Mouse (Mus musculus): ENCODE measurements around the gene Tex44. TPM values are rescaled to one million over a fixed set of nuclear protein-coding genes. Genes with fewer than 3 reads are reported as not detected.

The Tex44 gene
- polyA plus RNA-seq, 1 experiment from 2014 or later, result not detected

Other genes with a start within 250 kb of the Tex44 start
- 6.7 and 7.3 TPM in 2 replicates for gene B3gnt7, start 123.5 kb upstream of the Tex44 start, polyA plus RNA-seq (2014; fragmentation: Nextera tagmentation; extraction: Ambion mirVana)
- 335 and 360 TPM in 2 replicates for gene Ncl, start 66.9 kb upstream of the Tex44 start, polyA plus RNA-seq (2014; fragmentation: Nextera tagmentation; extraction: Ambion mirVana)
- gene Nmur1, start 101 bp upstream of the Tex44 start, polyA plus RNA-seq (2014; fragmentation: Nextera tagmentation; extraction: Ambion mirVana), result not detected in 2 replicates
- gene Ptma, start 100.4 kb downstream of the Tex44 start, polyA plus RNA-seq (2014; fragmentation: Nextera tagmentation; extraction: Ambion mirVana), result 2,677 and 2,766 TPM in 2 replicates
- 48.4 and 56.6 TPM in 2 replicates for gene Pde6d, start 156.3 kb downstream of the Tex44 start, polyA plus RNA-seq (2014; fragmentation: Nextera tagmentation; extraction: Ambion mirVana)
- gene Cops7b, start 156.6 kb downstream of the Tex44 start, polyA plus RNA-seq (2014; fragmentation: Nextera tagmentation; extraction: Ambion mirVana), result 38.2 and 38.9 TPM in 2 replicates
- gene Nppc, start 244.2 kb downstream of the Tex44 start, polyA plus RNA-seq (2014; fragmentation: Nextera tagmentation; extraction: Ambion mirVana), result 1.2 and 3.0 TPM in 2 replicates

Measured in stomach, embryonic 14.5 days (tissue).